Mouse (Mus musculus): ENCODE results near the gene Gm20547. TPM values are rescaled to one million over a fixed set of nuclear protein-coding genes. Genes with fewer than 3 reads are reported as not detected.

Gm20547 gene
- polyA plus RNA-seq, 1 experiment from 2014 or later = not detected

GRCm38 (mm10) chr17:34898160-34898586 is 16.3 kb upstream of the Gm20547 start, which contains the start of the genes C2 and Ehmt2:
TSS of gene C2 (minus strand) at chr17:34898265.
TSS of gene Ehmt2 (plus strand) at chr17:34898469.
- peaks cover 37% of the 10 kb centered on the region for H3K4me1 ChIP-seq (ENCODE audit: control insufficient read depth, insufficient read depth, low read depth, low read length)

GRCm38 (mm10) chr17:34897373-34898159 is 15.7 kb upstream of the Gm20547 start:
- H3K4me1 ChIP-seq (ENCODE audit: control insufficient read depth, insufficient read depth, low read depth, low read length) = peaks cover 37% of the 10 kb centered on the region
- WGBS = 15% methylated on average over 10 of the region's 10 CpGs
- ATAC-seq = no peak

More at GRCm38 (mm10) chr17:34898160-34898586, 16.3 kb upstream of the Gm20547 start, which contains the start of the genes C2 and Ehmt2:
- H3K9ac ChIP-seq (ENCODE audit: low read depth, low read length) = peak within 1 kb of the TSS; percentile 98
- H3K27ac ChIP-seq (ENCODE audit: low read depth, low read length) = peak within 1 kb of the TSS; percentile 98
- no peaks in the 10 kb centered on the region for H3K27me3 ChIP-seq (replicated peaks; ENCODE audit: control insufficient read depth, insufficient read depth, low read length)
- peak within 1 kb of the TSS; percentile 87 for H3K4me2 ChIP-seq (ENCODE audit: low read length)
- no peaks in the 10 kb centered on the region for H3K9me3 ChIP-seq (ENCODE audit: control insufficient read depth, low read length)
- WGBS = under 1% methylated on average over 21 of the region's 44 CpGs
- H3K36me3 ChIP-seq (ENCODE audit: control insufficient read depth, insufficient read depth, low read length) = peaks cover 9% of the 10 kb centered on the region
- peak; percentile 37 for ATAC-seq
- H3K4me3 ChIP-seq (ENCODE audit: low read length) = peak within 1 kb of the TSS; percentile 87

GRCm38 (mm10) chr17:34896366-34896765 is 14.5 kb upstream of the Gm20547 start:
- Histone ChIP-seq H3K9me3 (ENCODE audit: control insufficient read depth, low read length) (no peaks in the 10 kb centered on the region), H3K36me3 (ENCODE audit: control insufficient read depth, insufficient read depth, low read length) (peaks cover 3% of the 10 kb centered on the region; the same call in 1 of the 2 replicates), H3K4me1 (ENCODE audit: control insufficient read depth, insufficient read depth, low read depth, low read length) (peaks cover 37% of the 10 kb centered on the region), H3K4me2 (ENCODE audit: low read length) (peak overlapping the region; percentile 67), H3K27me3 (replicated peaks; ENCODE audit: control insufficient read depth, insufficient read depth, low read length) (no peaks in the 10 kb centered on the region), H3K9ac (ENCODE audit: low read depth, low read length) (no peak overlapping the region; the same call in 1 of the 2 replicates), H3K27ac (ENCODE audit: low read depth, low read length) (no peak overlapping the region), H3K4me3 (ENCODE audit: low read length) (no peak overlapping the region)
- 87% methylated on average over 17 of the region's 17 CpGs for WGBS
- no peak for ATAC-seq

More at GRCm38 (mm10) chr17:34897373-34898159, 15.7 kb upstream of the Gm20547 start:
- Histone ChIP-seq H3K9ac (ENCODE audit: low read depth, low read length) (peak overlapping the region; percentile 98), H3K27me3 (replicated peaks; ENCODE audit: control insufficient read depth, insufficient read depth, low read length) (no peaks in the 10 kb centered on the region), H3K36me3 (ENCODE audit: control insufficient read depth, insufficient read depth, low read length) (peaks cover 3% of the 10 kb centered on the region; the same call in 1 of the 2 replicates), H3K9me3 (ENCODE audit: control insufficient read depth, low read length) (no peaks in the 10 kb centered on the region), H3K27ac (ENCODE audit: low read depth, low read length) (peak overlapping the region; percentile 98), H3K4me3 (ENCODE audit: low read length) (peak overlapping the region; percentile 87), H3K4me2 (ENCODE audit: low read length) (peak overlapping the region; percentile 87)

GRCm38 (mm10) chr17:34895724-34896123 is 13.9 kb upstream of the Gm20547 start:
- peak overlapping the region; percentile 67 for H3K4me2 ChIP-seq (ENCODE audit: low read length)
- H3K27ac ChIP-seq (ENCODE audit: low read depth, low read length) = peak overlapping the region; percentile 97
- peak overlapping the region; percentile 79 for H3K4me3 ChIP-seq (ENCODE audit: low read length)
- peaks cover 37% of the 10 kb centered on the region for H3K4me1 ChIP-seq (ENCODE audit: control insufficient read depth, insufficient read depth, low read depth, low read length)
- peak overlapping the region; percentile 93 for H3K9ac ChIP-seq (ENCODE audit: low read depth, low read length)
- no peaks in the 10 kb centered on the region for H3K9me3 ChIP-seq (ENCODE audit: control insufficient read depth, low read length)
- no peak for ATAC-seq
- H3K27me3 ChIP-seq (replicated peaks; ENCODE audit: control insufficient read depth, insufficient read depth, low read length) = no peaks in the 10 kb centered on the region
- 89% methylated on average over 15 of the region's 15 CpGs for WGBS
- H3K36me3 ChIP-seq (ENCODE audit: control insufficient read depth, insufficient read depth, low read length) = peaks cover 3% of the 10 kb centered on the region; the same call in 1 of the 2 replicates

GRCm38 (mm10) chr17:34894801-34895530 is 13.1 kb upstream of the Gm20547 start:
- Histone ChIP-seq H3K4me1 (ENCODE audit: control insufficient read depth, insufficient read depth, low read depth, low read length) (peaks cover 31% of the 10 kb centered on the region), H3K36me3 (ENCODE audit: control insufficient read depth, insufficient read depth, low read length) (peaks cover 3% of the 10 kb centered on the region; the same call in 1 of the 2 replicates), H3K9me3 (ENCODE audit: control insufficient read depth, low read length) (no peaks in the 10 kb centered on the region), H3K9ac (ENCODE audit: low read depth, low read length) (peak overlapping the region; percentile 93), H3K4me2 (ENCODE audit: low read length) (peak overlapping the region; percentile 67), H3K4me3 (ENCODE audit: low read length) (peak overlapping the region; percentile 79), H3K27ac (ENCODE audit: low read depth, low read length) (peak overlapping the region; percentile 97), H3K27me3 (replicated peaks; ENCODE audit: control insufficient read depth, insufficient read depth, low read length) (no peaks in the 10 kb centered on the region)
- WGBS = 4% methylated on average over 51 of the region's 51 CpGs
- peak; percentile 21 for ATAC-seq

- peak; percentile 91 for ATAC-seq
- WGBS = under 1% methylated on average over 29 of the region's 51 CpGs
- no peaks in the 10 kb centered on the region for H3K9me3 ChIP-seq (ENCODE audit: control insufficient read depth, low read length)
These were observed 12.3 kb upstream of the Gm20547 start for GRCm38 (mm10) chr17:34894074-34894597.

GRCm38 (mm10) chr17:34893072-34893824 is 11.4 kb upstream of the Gm20547 start:
- no peaks in the 10 kb centered on the region for H3K27me3 ChIP-seq (replicated peaks; ENCODE audit: control insufficient read depth, insufficient read depth, low read length)
- peaks cover 3% of the 10 kb centered on the region; the same call in 1 of the 2 replicates for H3K36me3 ChIP-seq (ENCODE audit: control insufficient read depth, insufficient read depth, low read length)
- peaks cover 29% of the 10 kb centered on the region for H3K4me1 ChIP-seq (ENCODE audit: control insufficient read depth, insufficient read depth, low read depth, low read length)
- peak overlapping the region; percentile 62 for H3K9ac ChIP-seq (ENCODE audit: low read depth, low read length)
- 75% methylated on average over 12 of the region's 12 CpGs for WGBS
- H3K4me3 ChIP-seq (ENCODE audit: low read length) = peak overlapping the region; percentile 79; the same call in 1 of the 2 replicates
- H3K27ac ChIP-seq (ENCODE audit: low read depth, low read length) = peak overlapping the region; percentile 80
- peak overlapping the region; percentile 67 for H3K4me2 ChIP-seq (ENCODE audit: low read length)
- H3K9me3 ChIP-seq (ENCODE audit: control insufficient read depth, low read length) = no peaks in the 10 kb centered on the region
- ATAC-seq = no peak

More at GRCm38 (mm10) chr17:34894074-34894597, 12.3 kb upstream of the Gm20547 start:
- Histone ChIP-seq H3K36me3 (ENCODE audit: control insufficient read depth, insufficient read depth, low read length) (peaks cover 3% of the 10 kb centered on the region; the same call in 1 of the 2 replicates), H3K9ac (ENCODE audit: low read depth, low read length) (peak overlapping the region; percentile 93), H3K4me1 (ENCODE audit: control insufficient read depth, insufficient read depth, low read depth, low read length) (peaks cover 29% of the 10 kb centered on the region), H3K27me3 (replicated peaks; ENCODE audit: control insufficient read depth, insufficient read depth, low read length) (no peaks in the 10 kb centered on the region), H3K4me2 (ENCODE audit: low read length) (peak overlapping the region; percentile 67), H3K4me3 (ENCODE audit: low read length) (peak overlapping the region; percentile 79), H3K27ac (ENCODE audit: low read depth, low read length) (peak overlapping the region; percentile 97)

- Histone ChIP-seq H3K36me3 (ENCODE audit: control insufficient read depth, insufficient read depth, low read length) (peaks cover 2% of the 10 kb centered on the region; the same call in 1 of the 2 replicates), H3K27me3 (replicated peaks; ENCODE audit: control insufficient read depth, insufficient read depth, low read length) (no peaks in the 10 kb centered on the region), H3K9me3 (ENCODE audit: control insufficient read depth, low read length) (no peaks in the 10 kb centered on the region), H3K4me3 (ENCODE audit: low read length) (no peak overlapping the region), H3K9ac (ENCODE audit: low read depth, low read length) (no peak overlapping the region), H3K4me2 (ENCODE audit: low read length) (no peak overlapping the region), H3K4me1 (ENCODE audit: control insufficient read depth, insufficient read depth, low read depth, low read length) (peaks cover 15% of the 10 kb centered on the region), H3K27ac (ENCODE audit: low read depth, low read length) (no peak overlapping the region)
- no peak for ATAC-seq
- 96% methylated on average over 2 of the region's 2 CpGs for WGBS
These were observed 9.5 kb upstream of the Gm20547 start for GRCm38 (mm10) chr17:34891377-34891776.

Data from hindbrain, embryonic 16.5 days (tissue).